Mouse (Mus musculus) G1E (cell line): Measurements from ENCODE around the gene Trak1.

ENCODE experiments used
- CTCF ChIP-seq: IDR thresholded peaks from 2 replicates; pipeline ENCODE4 v1.5.1; 2012; ENCODE audit warnings: low read depth, low read length, inconsistent platforms, mixed read lengths
- GATA1 ChIP-seq: IDR thresholded peaks from 2 replicates; pipeline ENCODE4 v1.6.1; 2012; ENCODE audit warnings: borderline replicate concordance, low read length, inconsistent platforms, mixed read lengths
- TAL1 ChIP-seq: conservative IDR thresholded peaks from 2 replicates; pipeline ENCODE4 v1.6.1; 2012; ENCODE audit warnings: low read depth, low read length, inconsistent platforms, mixed read lengths

DNA sequence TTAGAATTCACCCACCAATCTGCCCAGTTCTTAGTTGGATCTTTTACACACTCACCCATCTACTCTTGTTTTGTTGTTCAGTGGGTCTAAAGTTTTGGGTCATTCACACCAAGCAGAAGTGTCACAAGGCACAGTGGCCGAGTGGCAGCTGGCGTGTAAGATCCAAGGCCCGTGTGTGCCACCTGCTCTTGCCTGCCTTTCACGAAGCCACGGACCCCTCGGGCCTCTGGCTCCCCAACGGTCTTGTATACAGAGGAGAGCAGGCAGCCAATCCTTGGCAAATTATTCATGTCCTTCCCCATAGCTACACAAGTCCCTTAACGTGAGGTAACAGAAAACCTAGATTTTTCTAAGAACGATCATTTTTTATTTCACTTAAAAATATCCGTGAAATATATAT, 7.2 kb downstream of the Trak1 start:
- TF ChIP-seq CTCF (no peak), GATA1 (no peak), TAL1 (no peak)
